Mouse (Mus musculus): ENCODE measurements at regions not wholly inside any gene's neighbourhood (a gene's known extent, or its start where the extent isn't known, plus 50 kb on each side); places are given as distances from the start of the nearest gene placed in this dataset.
"Not testable (repeated sequence)": the region's sequence is repeated elsewhere in the genome, so short reads cannot be mapped to it uniquely, and the experiment has no call there.

DNA sequence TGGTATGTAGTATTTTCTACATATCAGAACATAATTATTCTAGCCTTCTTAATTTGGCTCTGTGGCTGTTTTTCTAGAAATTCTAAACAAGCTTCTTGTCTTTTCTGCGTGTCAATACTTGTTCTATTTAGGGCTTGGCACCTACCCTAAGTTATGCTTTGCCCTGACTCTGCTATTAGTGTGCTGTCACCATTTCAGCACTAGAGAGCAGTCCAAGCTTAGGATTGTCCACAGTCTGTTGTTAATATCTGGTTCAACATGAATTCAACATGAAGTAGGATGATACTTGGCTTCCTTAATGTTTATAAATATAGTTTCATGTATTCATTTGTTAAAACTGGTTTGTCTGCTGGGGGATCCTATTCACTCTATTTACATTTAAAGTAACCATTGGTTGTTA lies 61.2 kb downstream of the Maged1 start:
- DNase-seq (ENCODE audit: low read depth, low spot score): peak; percentile 6

DNA sequence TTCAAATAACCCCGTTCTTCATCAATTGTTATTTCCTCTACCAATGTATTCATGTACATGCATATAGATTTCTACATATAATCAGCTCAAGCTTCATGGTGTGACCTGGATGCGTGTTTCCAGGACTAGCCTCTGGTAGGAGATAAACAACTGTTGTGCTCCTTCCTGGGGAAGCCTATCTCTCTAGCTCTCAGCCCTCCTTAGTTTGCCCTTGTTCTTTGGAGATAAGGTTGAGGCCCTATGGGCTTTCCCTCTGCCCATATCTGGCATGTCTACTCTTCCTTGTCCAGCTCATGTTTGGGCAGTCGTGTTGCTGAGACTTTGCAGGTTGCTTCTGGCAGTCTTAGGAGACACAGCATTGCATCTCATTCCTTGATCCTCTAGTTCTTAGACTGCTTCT lies 74.3 kb downstream of the Maged1 start:
- not testable (repeated sequence) for DNase-seq (ENCODE audit: low read depth, low spot score)
